Mouse (Mus musculus): ENCODE measurements at regions not wholly inside any gene's neighbourhood (a gene's known extent, or its start where the extent isn't known, plus 50 kb on each side); places are given as distances from the start of the nearest gene placed in this dataset.

DNA sequence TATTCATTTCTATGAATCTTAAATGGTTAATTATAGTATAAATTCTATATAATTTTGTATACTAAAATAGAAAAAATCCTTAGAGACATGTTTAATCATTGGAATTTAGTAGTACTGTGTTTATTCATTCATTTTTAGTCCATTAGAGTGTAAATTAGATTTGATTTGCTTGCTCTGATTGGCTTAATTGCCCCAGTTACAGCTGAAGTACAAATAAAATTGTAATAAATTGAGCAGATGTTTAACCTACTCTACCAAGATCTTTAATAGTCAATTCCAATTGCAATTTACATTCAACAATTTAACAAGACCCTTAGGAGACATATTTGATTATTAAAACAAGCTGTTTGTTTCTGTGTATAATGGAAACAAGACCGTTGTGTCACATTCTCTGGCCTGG, 121.2 kb upstream of the Pter start:
- TF ChIP-seq CTCF (IDR thresholded peaks at IDR 0.05; ENCODE audit: extremely low read depth, insufficient read depth, insufficient read length, insufficient replicate concordance), result no peak
- no peak for TF ChIP-seq POLR2A (IDR thresholded peaks at IDR 0.05; ENCODE audit: low read depth, low read length)
